Mouse (Mus musculus) kidney, postnatal 14 days (tissue): ENCODE results near the gene Camta1.

Experiments
- DNase-seq: peaks from one replicate; pipeline ENCODE4 v3.0.0; 2022; ENCODE audit warnings: mixed read lengths

Camta1 gene

DNA sequence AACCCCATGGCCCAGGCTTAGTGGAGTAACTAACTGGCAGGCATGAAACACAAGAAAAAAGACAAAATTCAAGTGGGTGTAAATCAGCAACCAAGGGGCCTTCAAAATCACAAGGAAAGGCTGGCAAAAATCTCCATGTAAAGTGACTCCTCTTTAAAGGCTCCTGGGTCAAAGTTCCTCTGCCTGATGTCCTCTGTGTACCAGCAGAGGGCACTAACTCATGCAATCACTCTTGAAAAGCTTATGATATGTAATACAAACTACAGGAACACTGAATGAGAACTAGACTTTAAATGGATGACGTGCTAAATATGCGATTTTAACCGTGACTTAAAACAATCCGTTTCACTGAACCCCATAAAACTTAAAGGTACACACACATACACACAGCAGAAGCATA, 83.2 kb downstream of the Camta1 start:
- DNase-seq: peak; percentile 43

DNA sequence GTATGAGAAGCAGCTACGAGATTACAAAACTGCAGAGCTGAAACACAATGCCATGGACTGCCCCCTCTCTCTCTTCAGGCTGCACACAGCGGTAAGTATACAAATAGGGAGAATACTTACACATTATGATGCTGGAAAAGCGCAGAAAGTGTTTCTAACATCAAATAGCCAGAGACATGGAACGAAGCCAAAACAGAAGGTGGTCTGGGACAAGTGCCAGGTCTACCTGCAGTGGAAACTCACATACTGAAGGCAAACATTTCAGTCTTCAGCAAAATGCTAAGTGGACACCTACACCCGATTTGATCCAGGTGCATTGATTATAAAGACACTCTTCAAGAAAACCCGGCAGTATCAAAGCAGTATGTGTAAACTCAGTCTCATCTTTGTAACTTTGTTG, 84.2 kb downstream of the Camta1 start:
- peak; percentile 64 for DNase-seq

DNA sequence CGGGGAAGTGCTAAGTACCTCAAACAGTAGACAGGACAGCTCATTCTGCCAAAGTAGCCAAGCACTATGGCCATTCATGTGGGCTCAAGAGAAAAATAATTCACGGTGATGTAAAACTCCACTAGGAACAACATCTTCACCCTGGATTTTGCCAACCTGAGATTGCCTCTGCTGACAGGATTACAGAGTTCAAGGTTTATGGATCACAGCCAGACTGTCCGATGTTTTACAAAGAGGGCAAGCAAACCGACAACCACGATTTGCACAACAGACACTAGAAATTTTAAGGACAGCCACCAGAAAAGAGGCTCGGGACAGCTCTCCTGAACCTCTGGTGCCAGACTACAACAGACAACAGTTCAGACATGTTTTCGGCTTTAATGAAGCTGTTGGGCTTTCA, 86.2 kb downstream of the Camta1 start:
- no peak for DNase-seq

DNA sequence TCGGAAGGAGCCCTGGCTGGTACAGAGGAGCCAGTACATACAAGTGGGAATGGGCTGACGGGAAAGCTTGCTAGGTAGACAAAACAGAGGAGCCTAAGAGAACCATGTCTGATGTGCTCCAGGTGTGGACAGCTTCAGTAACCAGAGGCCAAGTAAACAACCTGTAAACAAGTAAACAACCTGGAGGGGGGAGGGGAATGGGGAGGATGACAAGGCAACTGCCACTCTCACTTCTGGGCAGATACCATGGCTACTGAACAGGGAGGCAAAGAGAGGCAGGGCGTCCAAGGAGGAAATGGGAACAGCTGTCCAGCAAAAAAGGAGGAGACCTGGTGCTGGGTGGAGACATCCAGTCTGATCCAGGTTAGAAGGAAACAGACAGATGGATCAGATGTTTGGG, 88.0 kb downstream of the Camta1 start:
- no peak for DNase-seq

DNA sequence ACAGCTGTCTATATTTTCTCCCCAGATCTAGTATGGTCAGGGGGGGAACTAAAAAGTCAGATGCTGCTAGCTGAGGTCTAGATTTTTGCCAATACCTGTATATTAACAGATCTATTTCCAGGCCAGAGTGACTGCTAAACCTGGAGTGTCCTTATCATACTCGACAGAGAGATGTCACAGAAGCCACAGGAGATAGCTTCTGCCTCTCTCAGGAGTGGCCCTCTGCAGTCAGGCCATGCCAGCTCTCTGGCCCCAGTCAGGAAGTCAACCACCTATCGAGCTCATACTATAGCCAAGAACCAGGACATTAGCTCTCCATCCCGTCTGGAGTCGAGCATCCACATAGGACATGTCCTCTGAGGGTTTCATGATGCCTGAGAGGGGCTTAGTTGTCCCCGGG, 88.7 kb downstream of the Camta1 start:
- no peak for DNase-seq

DNA sequence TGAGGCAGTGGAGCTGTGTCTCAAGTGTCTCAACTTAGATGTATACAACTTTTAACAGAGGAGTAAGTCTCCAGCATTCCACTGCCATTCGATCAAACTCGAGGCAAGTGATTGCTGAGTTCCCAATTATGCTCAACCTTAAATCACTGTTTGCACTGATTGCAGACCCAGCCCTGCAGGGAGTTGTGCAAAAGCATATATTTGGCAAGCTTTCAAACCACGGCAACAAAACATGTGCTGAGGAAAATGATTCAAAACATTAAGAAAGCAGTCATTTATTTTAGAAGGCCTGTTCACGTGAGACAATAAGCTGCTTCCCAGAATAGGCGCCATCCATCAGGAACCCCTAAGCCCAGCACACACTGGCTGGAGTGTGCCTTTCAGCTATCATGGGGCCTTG, 91.0 kb downstream of the Camta1 start:
- no peak for DNase-seq

DNA sequence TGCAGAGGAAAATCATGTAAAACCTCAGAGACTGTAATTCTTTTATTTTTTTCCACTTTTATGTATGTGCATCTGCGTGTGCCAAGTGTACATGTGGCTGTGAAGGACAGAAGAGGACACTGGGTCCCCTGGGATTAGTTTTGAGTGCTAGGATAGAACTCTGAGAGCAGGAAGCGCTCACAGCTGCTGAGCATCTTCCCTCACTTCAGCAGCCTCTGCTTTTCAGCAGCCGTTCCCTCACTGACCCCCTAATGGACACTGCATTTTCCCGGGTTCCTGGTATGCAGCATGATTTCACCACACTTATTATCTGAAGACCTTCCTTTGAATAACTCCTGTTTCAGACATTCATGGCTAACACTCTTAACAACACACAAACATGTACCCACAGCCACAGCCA, 93.9 kb downstream of the Camta1 start:
- DNase-seq: no peak

DNA sequence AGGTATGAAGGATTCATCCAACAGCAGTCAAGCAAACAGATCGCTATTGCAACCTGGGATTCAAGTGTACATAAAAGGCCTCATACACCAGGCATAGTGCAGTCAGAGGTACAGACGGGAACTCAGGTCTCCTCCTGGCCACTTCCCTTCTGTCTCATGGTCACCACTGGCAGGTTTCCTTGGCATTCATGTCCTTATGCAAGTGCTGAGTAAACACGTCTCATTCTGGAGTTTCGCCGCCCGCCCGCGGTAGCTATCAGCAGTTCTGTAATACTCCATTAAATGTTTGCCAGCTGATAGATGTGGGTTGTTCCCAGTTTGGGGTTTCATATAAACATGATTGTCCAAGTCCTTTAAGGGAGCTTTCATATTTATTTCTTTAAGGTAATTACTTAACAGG, 94.3 kb downstream of the Camta1 start:
- no peak for DNase-seq

DNA sequence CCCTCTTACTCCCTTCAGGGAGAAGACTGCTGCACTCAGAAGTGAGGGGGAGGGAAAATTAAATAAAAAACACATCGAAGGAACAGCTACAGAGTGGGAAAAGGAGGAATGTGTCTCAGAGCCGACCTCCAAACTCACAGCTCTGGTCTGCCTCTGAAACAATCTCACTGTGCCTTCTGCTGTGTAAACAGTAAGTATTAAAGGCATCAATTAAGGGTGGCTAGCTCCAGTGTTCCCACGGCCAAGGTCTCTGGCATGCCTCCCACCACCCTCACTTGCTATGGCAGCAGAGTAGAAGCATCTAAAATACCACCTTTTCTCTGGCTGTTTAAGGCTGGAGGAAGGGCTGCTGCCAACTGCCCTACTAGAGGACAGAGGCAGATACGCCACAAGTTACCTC, 96.3 kb downstream of the Camta1 start:
- no peak for DNase-seq

DNA sequence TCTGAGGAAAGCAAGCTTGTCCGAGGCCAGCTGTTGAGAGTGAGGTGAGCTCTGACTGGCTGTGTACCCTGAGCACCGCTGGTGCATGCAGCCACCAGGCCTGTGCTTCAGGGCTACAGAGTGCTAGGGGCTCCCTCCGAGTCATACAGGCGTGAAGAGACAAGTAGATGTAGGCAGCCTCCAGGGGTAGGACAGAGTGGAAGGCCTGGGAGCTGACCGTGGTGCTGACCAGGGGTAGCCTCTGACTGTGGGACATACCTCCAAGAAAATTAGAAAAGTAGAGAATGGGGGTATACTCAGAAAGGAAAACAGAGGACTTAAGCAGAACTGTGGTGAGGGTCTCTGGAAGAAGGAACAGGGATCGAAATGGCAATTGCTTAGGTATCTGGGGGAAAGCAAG, 97.7 kb downstream of the Camta1 start:
- DNase-seq: peak; percentile 50

DNA sequence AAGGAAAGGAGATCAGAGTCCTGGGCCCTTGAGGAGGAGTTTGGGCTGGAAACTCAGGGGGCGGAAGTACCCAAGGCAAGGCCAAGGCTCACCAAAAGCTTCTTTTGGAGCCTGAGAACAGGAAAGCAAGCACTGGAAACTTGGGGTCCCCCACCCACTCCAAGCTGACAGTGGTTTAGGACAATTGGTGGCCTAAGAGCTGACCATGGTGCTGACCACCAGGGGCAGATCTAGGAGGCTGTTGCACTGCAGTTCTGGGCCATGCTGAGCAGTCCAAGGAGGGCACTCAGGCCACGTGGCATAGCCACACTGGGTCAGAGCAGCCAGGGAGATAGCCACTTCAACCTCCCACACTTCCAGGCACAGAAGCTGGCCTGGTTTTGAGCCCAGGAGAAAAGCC, 102.6 kb downstream of the Camta1 start:
- no peak for DNase-seq

DNA sequence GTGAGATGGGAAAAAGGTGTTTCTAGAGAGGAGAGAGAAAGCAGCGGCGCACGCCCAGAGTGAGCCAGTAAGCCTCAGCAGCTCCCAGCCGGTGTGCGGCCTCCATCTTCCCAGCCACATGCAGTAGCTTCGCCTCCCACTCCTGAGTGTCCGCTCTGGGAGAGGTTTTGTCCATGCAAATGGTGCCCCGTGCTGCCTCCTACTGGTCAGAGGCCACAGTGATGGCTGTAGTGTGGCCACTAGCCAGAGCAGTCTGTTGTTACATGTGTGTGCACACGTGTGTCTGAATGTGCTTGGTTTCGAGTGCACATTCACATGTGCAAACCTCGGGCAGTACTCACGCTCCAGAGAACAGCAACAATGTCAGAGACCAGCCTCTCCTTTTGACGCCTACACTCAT, 103.3 kb downstream of the Camta1 start:
- DNase-seq: no peak

DNA sequence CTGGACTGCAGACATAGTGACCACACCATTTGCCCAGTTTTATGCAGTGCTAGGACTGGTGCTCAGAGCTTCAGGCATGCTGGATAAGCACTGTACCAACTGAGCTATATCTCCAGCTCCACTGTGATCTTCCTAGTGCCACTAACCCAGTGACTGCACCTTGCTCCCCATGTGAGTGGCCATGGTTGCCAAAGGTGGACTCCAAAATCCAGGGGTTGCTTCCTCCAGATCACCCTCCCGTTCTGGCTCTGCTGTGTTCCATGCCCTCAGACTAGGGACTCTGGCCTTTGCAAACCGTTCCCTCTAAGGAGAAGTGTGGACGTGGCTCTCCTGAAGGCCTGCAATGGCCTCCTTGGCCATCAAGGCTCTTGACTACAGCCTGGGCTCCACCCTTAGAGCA, 104.4 kb downstream of the Camta1 start:
- DNase-seq: no peak

DNA sequence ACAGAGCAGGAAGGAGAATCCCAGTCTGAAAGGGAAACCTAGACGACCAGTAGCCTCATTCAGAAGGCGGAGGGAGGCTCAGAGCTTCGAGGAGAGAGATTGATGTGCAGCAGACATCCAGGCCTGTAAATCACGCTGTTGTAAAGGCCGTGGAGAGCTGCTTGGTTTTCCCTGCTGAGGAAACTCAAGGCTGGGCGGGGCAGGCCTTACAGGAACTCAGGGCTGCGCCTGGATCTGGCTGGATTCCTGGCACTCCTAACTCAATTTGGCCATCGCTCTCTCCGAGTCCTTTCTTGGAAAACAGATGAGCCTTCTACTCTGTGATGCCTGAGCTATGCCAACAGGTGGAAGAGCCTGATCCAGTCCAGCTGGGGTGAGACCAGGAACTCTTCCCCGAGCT, 105.3 kb downstream of the Camta1 start:
- DNase-seq: peak; percentile 35

DNA sequence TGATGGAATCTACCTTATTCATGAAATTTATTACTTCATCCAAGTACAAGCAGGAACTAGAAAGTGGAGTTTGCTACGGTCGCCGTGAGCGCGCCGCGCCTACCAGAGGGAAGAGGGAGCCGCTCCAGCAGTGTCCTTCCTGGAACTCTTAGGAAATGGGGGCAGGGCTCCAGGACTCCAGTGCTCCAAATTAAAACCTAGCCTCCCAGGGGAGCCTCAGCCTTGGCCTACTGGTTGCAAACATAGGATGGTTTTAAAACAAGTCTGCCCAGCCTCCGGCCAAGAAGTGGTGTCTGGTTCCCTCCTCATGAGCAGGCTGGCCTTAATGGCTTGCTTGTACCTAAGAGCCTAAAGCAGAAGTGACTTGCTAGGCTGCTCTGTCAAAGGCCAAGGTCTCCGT, 108.4 kb downstream of the Camta1 start:
- DNase-seq: peak; percentile 37

DNA sequence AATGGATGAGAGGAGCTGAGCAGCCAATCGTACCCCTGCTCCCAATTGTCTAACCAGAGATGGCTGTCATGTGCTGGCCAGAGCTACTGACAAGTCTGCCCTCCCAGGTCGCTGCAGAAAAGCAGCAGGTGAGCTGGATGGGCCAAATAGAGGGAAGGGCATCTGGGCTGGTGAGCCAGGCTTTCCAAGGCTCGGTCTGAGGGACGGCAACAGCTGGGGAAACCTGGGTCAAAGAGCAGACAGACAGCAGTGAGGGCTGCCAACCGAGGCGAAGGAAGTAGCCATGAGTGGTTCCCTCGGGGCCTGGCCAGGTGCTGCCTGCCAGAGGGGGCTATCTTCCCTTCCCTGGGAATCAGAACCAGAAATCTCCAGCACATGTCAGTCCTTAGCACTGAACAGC, 109.1 kb downstream of the Camta1 start:
- peak; percentile 29 for DNase-seq

DNA sequence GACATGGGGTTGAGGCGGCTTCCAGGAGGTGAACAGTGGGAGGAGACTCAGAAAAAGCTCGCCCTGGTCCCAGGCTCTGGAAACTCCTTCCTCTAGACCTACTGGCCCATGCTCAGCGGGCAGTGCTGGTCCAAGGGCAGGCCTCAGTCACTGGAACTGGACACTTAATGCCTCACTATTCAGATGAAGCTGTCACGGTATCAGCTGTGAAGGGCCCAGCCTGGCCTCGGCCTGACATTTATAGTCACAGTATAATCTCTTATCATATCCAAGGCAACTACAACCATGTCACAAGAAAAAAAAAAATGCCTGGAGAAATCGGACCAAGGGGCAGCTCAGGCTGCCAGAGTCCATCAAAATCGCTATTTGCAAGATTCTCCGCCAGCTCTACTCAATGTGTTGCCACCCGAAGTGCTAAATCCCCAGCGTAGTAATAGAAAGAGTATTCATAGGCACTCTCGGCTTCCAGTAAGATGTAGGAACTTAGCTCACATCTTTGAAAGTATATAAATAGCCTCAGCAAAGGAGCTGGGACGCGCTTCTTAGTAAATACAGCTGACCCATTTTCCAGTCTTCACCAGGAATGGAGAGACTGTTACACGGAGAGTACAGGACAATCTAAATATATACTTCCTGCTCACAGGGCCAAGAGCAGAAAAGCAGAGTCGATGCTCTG, 110.3 kb downstream of the Camta1 start:
- no peak for DNase-seq

DNA sequence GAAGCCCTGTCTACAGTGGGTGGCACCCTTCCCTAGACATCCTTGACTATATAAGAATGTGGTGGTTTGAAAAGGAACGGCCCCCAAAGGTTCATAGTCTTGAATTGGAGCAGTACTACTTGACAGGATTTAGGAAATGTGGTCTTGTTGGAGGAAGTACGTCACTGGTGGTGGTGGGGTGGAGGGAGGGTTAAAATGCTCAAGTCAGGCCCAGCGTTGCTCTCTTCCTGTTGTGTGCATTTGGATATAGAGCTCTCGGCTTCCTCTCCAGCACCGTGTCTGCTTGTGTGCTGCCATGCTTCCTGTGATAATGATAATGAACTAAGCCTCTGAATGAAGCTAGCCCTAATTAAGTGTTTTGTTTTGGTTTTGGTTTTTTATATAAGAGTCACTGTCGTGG, 114.0 kb downstream of the Camta1 start:
- DNase-seq: no peak

DNA sequence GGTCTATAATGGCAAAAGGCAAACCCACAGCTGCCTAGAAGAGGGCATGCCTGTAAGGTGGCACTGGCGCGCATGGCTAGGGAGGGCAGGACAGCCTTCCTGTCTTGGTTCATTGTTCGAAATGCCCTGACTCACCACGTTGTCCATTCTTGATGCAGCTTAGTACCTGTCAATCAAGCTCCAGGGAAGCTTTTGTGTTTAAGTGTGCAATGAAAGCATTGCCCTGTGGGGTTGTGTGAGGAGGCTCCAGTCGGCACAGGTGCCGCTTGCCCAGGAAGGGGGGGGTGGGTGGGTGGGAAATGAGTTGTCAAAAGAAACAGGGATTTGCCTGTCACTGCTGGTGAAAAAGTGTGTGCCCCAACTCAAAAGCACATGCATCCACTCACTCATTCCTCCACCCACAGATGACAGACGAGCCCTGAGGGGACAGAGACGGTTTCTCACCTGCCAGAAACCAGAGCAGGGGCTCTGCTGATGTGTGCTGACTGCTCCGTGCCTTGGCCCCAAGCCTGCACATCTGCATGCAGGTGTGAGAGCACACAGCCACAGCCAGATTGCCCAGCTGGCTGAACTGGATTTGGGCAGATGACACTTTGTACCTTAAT, 115.6 kb downstream of the Camta1 start:
- no peak for DNase-seq

DNA sequence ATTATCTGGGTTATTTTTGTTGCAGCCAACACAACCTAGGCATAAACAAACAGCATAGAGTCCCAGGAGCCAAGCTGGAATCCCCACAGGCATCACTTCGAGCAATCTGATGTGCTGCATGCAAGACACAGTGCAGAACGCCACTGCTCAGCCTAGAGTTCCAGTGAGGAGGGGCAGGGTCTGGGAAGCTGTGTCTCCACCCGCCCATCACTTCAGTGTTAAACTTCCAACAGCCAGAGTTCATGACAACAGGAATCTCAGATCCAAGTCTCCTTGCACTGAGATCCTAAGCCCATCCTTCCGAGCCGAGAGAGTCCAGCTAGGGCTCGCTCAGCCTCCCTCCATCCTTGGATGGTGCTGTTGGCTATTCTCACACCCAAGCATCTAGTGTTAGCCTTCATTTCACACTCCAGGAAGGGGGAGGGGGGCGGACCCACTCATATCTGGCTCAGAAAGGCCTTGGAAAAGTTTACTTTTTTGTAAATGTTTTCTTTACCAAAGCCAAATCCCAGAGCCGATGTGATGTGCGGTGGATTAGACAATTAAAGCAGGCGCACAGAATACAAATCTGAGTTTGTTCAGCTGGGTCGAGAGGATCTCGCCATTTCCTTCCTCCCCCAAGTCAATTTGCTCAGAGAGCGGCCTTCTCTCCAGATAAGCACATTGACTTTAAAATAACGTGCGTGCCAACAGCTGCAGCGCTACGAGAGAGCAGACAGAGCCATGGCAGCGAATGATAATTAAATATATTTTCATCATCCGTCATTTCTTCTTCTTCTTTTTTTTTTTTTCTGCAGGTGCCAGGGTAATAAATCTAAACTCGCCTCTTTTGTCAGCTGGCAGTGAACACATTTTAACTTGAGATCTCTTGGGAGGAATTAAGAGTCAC, 120.2 kb downstream of the Camta1 start:
- no peak for DNase-seq

DNA sequence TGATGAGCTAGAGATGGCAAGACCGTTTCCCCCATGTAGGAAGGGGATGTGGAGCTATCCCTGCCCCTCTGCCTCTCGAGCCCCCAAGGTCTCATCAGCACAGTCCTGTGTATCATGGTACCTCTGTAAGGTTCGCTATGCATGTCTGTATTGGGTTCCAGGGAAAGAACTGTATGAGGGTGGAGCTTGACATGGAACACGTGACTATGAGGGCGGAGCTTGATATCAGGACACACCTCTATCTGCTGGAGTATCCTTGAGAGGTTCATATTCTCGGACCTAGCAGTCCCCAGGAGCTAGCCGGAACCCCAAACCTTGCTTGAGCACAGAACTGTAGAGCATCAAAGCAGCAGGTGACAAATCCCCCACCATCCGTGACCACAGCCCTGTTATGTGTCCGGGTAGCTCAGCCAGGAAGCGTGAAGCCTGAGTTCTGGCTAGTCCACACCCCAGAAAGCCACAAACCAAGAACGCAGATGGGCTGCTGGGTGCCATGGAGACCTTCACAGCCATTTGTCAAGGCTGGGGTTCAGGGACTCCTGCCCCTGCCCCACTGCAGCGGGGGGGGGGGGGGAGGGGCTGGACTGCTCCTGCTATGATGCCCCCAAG, 122.2 kb downstream of the Camta1 start:
- DNase-seq: no peak

DNA sequence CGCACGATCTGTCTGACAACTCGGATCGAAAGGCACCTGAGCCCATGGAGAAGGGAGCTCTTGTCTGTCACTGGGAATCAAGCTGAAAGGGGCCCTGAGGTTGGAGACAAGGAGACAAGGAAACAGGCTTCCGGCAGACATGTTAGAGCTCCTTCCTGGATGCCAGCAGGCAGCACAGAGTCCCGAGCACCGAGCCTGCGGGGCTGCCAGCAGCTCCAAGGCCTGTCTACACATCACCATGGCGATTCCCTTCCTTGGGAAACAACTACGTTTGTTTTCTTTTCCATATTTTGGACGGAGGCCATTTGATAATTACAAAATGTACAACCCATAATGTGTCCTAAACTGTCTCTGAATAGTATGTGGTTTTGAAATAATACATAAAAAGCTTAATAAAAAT, 122.8 kb downstream of the Camta1 start:
- no peak for DNase-seq

DNA sequence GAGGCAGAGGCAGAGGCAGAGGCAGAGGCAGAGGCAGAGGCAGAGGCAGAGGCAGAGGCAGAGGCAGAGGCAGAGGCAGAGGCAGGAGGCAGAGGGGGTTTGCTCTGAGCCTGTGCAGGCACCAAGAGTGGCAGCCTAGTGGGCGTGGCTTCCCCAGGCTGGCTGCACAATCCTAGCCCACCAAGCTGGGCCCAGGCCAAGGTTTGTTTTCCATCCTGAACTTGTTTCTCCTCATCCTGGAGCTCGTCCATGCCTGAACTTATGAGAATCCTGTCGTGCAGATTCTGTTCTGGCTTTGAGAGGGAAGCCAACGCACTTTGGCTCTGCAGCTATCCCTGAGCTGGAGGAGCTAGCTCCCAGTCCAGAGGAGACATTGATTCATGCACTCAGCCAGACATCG, 123.4 kb downstream of the Camta1 start:
- no peak for DNase-seq

DNA sequence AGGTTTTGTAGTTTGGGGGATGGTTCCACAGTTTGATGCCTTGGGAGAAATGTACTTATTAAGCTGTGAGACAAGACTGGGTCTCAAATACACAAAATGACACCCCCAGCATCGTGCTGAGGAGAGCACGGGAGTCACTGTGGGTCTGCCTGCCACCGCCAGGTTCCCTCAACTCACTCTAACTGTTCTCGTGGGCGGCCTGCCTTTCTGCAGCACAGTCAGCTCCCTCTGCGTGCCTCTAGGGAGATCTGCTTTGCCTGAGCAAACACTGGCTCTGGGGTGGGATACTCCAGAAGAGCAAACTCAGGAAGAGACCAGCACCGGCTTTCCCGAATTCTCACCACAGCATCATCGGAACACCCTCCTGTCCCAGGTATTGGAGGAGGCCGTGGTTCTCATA, 129.0 kb downstream of the Camta1 start:
- DNase-seq: no peak
